Mouse (Mus musculus) forebrain, embryonic 16.5 days (tissue): ENCODE measurements around the gene Sec11a. TPM values are rescaled to one million over a fixed set of nuclear protein-coding genes. Genes with fewer than 3 reads are reported as not detected.

Experiments used
- ATAC-seq: fragments of 200-750 bp; cut with Nextera tagmentation; 2 replicates; pipeline ENCODE4 v1.8.0; 2017; ENCODE audit warnings: mild to moderate bottlenecking, moderate library complexity
- H3K27ac ChIP-seq: fragments of 300-500 bp; sonication (generic); 2 replicates; pipeline ENCODE4 v1.5.1; 2014; ENCODE audit warnings: low read length, control low read depth
- H3K27me3 ChIP-seq: fragments of 300-500 bp; sonication (generic); replicated peaks from 2 replicates; pipeline ENCODE4 v1.6.1; 2014; ENCODE audit warnings: low read length; ENCODE audit not compliant: control insufficient read depth, insufficient read depth
- H3K36me3 ChIP-seq: fragments of 300-500 bp; sonication (generic); 2 replicates; pipeline ENCODE4 v1.6.1; 2014; ENCODE audit not compliant: control insufficient read depth, insufficient read depth
- H3K4me1 ChIP-seq: fragments of 300-500 bp; sonication (generic); replicated peaks from 2 replicates; pipeline ENCODE4 v1.6.1; 2014; ENCODE audit warnings: low read length; ENCODE audit not compliant: control insufficient read depth, insufficient read depth
- H3K4me2 ChIP-seq: fragments of 300-500 bp; sonication (generic); 2 replicates; pipeline ENCODE4 v1.6.1; 2014; ENCODE audit warnings: mild to moderate bottlenecking, low read length, control low read depth
- H3K4me3 ChIP-seq: fragments of 300-500 bp; sonication (generic); replicated peaks from 2 replicates; pipeline ENCODE4 v1.5.1; 2014; ENCODE audit warnings: mild to moderate bottlenecking, low read length, control low read depth
- H3K9ac ChIP-seq: fragments of 300-500 bp; sonication (generic); replicated peaks from 2 replicates; pipeline ENCODE4 v1.6.1; 2014; ENCODE audit warnings: low read depth, low read length, control low read depth
- H3K9me3 ChIP-seq: fragments of 300-500 bp; sonication (generic); 2 replicates; pipeline ENCODE4 v1.6.1; 2016; ENCODE audit warnings: low read length; ENCODE audit not compliant: control insufficient read depth
- WGBS: fragments of 180-500 bp; shearing (Covaris S2); extraction: QIAGEN DNeasy Blood & Tissue Kit; methylation state at CpG from one replicate; pipeline ENCODE4 v1.1.7; 2014; 5-methylcytosine and 5-hydroxymethylcytosine counted together
- polyA plus RNA-seq: library from polyadenylated mRNA; unstranded; fragments of >200 nt; fragmentation: Nextera tagmentation; extraction: Ambion mirVana; gene quantifications from 2 replicates; pipeline ENCODE4 v1.2.1, GENCODE M21; 2015

The Sec11a gene
- polyA plus RNA-seq, 1 experiment from 2014 or later: 146 TPM

GRCm38 (mm10) chr7:80857181-80857580 lies 90.4 kb downstream of the Sec11a start:
- no peak for ATAC-seq
- Histone ChIP-seq H3K27me3 (no peaks in the 10 kb centered on the region), H3K9ac (no peak overlapping the region), H3K27ac (no peak overlapping the region), H3K4me2 (no peak overlapping the region), H3K4me1 (peaks cover 9% of the 10 kb centered on the region), H3K4me3 (no peak overlapping the region), H3K9me3 (no peaks in the 10 kb centered on the region), H3K36me3 (no peaks in the 10 kb centered on the region)
- 31% methylated on average over 6 of the region's 6 CpGs for WGBS

- Histone ChIP-seq H3K9me3 (no peaks in the 10 kb centered on the region), H3K4me2 (no peak overlapping the region), H3K4me1 (0 out of 2 replicates have a peak, but pooled peaks cover 2% of the 10 kb centered on the region), H3K27ac (no peak overlapping the region), H3K36me3 (no peaks in the 10 kb centered on the region), H3K4me3 (no peak overlapping the region), H3K9ac (no peak overlapping the region), H3K27me3 (no peaks in the 10 kb centered on the region)
- no peak for ATAC-seq
Measured at GRCm38 (mm10) chr7:80855316-80855715, 92.3 kb downstream of the Sec11a start.

Other genes with a start within 250 kb of the Sec11a start
- 24.5 and 25.9 TPM in 2 replicates for gene Iqgap1, start 121.8 kb downstream of the Sec11a start, polyA plus RNA-seq
- 5.7 and 5.9 TPM in 2 replicates for gene Zscan2, start 86.9 kb downstream of the Sec11a start, polyA plus RNA-seq
- gene Wdr73, start 46.5 kb downstream of the Sec11a start, polyA plus RNA-seq: 44.4 and 46.3 TPM in 2 replicates
- gene Nmb, start 42.7 kb downstream of the Sec11a start, polyA plus RNA-seq: 5.0 and 5.7 TPM in 2 replicates
- gene Zfp592, start 45.9 kb upstream of the Sec11a start, polyA plus RNA-seq: 8.4 and 12.1 TPM in 2 replicates
- gene Alpk3, start 109.8 kb upstream of the Sec11a start, polyA plus RNA-seq: 0.05 and 0.06 TPM in 2 replicates
- not detected in 2 replicates for gene Slc28a1, start 167.0 kb upstream of the Sec11a start, polyA plus RNA-seq